Mouse (Mus musculus) hindbrain, embryonic 14.5 days (tissue): ENCODE measurements at regions not wholly inside any gene's neighbourhood (a gene's known extent, or its start where the extent isn't known, plus 50 kb on each side); places are given as distances from the start of the nearest gene placed in this dataset.

Experiments
- ATAC-seq: fragments of 200-750 bp; cut with Nextera tagmentation; 2 replicates; pipeline ENCODE4 v1.8.0; 2017; ENCODE audit warnings: moderate number of reproducible peaks, mild to moderate bottlenecking, moderate TSS enrichment, moderate library complexity; ENCODE audit not compliant: low FRiP score
- DNase-seq: peaks from one replicate; pipeline ENCODE4 v3.0.0-alpha.2; 2015; ENCODE audit warnings: low spot score
- H3K27ac ChIP-seq: fragments of 300-500 bp; sonication (generic); 2 replicates; pipeline ENCODE4 v1.5.1; 2014; ENCODE audit warnings: mild to moderate bottlenecking, moderate library complexity
- H3K27me3 ChIP-seq: fragments of 300-500 bp; sonication (generic); 2 replicates; pipeline ENCODE4 v1.6.1; 2014; ENCODE audit warnings: mild to moderate bottlenecking, low read length, mixed read lengths; ENCODE audit not compliant: control insufficient read depth, insufficient read depth
- H3K36me3 ChIP-seq: fragments of 300-500 bp; sonication (generic); replicated peaks from 2 replicates; pipeline ENCODE4 v1.6.1; 2014; ENCODE audit not compliant: control insufficient read depth, insufficient read depth
- H3K4me1 ChIP-seq: fragments of 300-500 bp; sonication (generic); replicated peaks from 2 replicates; pipeline ENCODE4 v1.6.1; 2014; ENCODE audit warnings: antibody characterized with exemption, low read length, mixed read lengths; ENCODE audit not compliant: control insufficient read depth, insufficient read depth
- H3K4me2 ChIP-seq: fragments of 300-500 bp; sonication (generic); replicated peaks from 2 replicates; pipeline ENCODE4 v1.6.1; 2014; ENCODE audit warnings: mild to moderate bottlenecking, moderate library complexity
- H3K4me3 ChIP-seq: fragments of 300-500 bp; sonication (generic); replicated peaks from 2 replicates; pipeline ENCODE4 v1.5.1; 2014; ENCODE audit warnings: mild to moderate bottlenecking, low read length
- H3K9ac ChIP-seq: fragments of 300-500 bp; sonication (generic); 2 replicates; pipeline ENCODE4 v1.6.1; 2014
- H3K9me3 ChIP-seq: fragments of 300-500 bp; sonication (generic); 2 replicates; pipeline ENCODE4 v1.6.1; 2016; ENCODE audit warnings: low read length; ENCODE audit not compliant: control insufficient read depth
- WGBS: fragments of 180-500 bp; shearing (Covaris S2); extraction: QIAGEN DNeasy Blood & Tissue Kit; methylation state at CpG from one replicate; pipeline ENCODE4 v1.1.7; 2014; 5-methylcytosine and 5-hydroxymethylcytosine counted together

- no peaks in the 10 kb centered on the region for H3K27me3 ChIP-seq
- H3K4me1 ChIP-seq = no peaks in the 10 kb centered on the region
- WGBS = 76% methylated on average over 8 of the region's 8 CpGs
- H3K9ac ChIP-seq = no peak overlapping the region
- no peak overlapping the region for H3K27ac ChIP-seq
- ATAC-seq (no peak), DNase-seq (no peak)
- H3K9me3 ChIP-seq = no peaks in the 10 kb centered on the region
- no peak overlapping the region for H3K4me3 ChIP-seq
- no peak overlapping the region for H3K4me2 ChIP-seq
- H3K36me3 ChIP-seq = no peaks in the 10 kb centered on the region
These were observed 84.3 kb downstream of the Tmem168 start for GRCm38 (mm10) chr6:13523463-13524202.

- Histone ChIP-seq H3K9me3 (no peaks in the 10 kb centered on the region), H3K4me2 (no peak overlapping the region), H3K4me1 (no peaks in the 10 kb centered on the region), H3K27me3 (no peaks in the 10 kb centered on the region), H3K27ac (no peak overlapping the region), H3K36me3 (no peaks in the 10 kb centered on the region), H3K4me3 (no peak overlapping the region), H3K9ac (no peak overlapping the region)
- 78% methylated on average over 3 of the region's 3 CpGs for WGBS
- ATAC-seq (no peak), DNase-seq (no peak)
These were observed 93.8 kb downstream of the Tmem168 start for GRCm38 (mm10) chr6:13514126-13514525.

GRCm38 (mm10) chr6:13476493-13477129, 131.3 kb downstream of the Tmem168 start:
- no peaks in the 10 kb centered on the region for H3K9me3 ChIP-seq
- DNase-seq (no peak), ATAC-seq (no peak)
- 85% methylated on average over 5 of the region's 5 CpGs for WGBS
- no peaks in the 10 kb centered on the region for H3K4me1 ChIP-seq
- no peaks in the 10 kb centered on the region for H3K27me3 ChIP-seq
- no peak overlapping the region for H3K9ac ChIP-seq
- H3K4me2 ChIP-seq = no peak overlapping the region
- no peaks in the 10 kb centered on the region for H3K36me3 ChIP-seq
- no peak overlapping the region for H3K4me3 ChIP-seq
- no peak overlapping the region for H3K27ac ChIP-seq

GRCm38 (mm10) chr6:13449160-13449787, 158.6 kb downstream of the Tmem168 start:
- ATAC-seq = 0 out of 2 replicates have a peak, but pooled peaks have one; percentile 24
- no peak for DNase-seq

GRCm38 (mm10) chr6:13413768-13414167, 189.0 kb upstream of the Vwde start:
- ATAC-seq (no peak), DNase-seq (peak; percentile 25)
- Histone ChIP-seq H3K9me3 (0 out of 2 replicates have a peak, but pooled peaks cover 2% of the 10 kb centered on the region), H3K4me2 (no peak overlapping the region), H3K27me3 (no peaks in the 10 kb centered on the region), H3K4me3 (no peak overlapping the region), H3K36me3 (no peaks in the 10 kb centered on the region), H3K4me1 (no peaks in the 10 kb centered on the region), H3K9ac (no peak overlapping the region), H3K27ac (no peak overlapping the region)

More at GRCm38 (mm10) chr6:13449160-13449787, 158.6 kb downstream of the Tmem168 start:
- Histone ChIP-seq H3K9me3 (no peaks in the 10 kb centered on the region; the same call in 1 of the 2 replicates), H3K4me2 (no peak overlapping the region), H3K27me3 (no peaks in the 10 kb centered on the region), H3K4me1 (no peaks in the 10 kb centered on the region), H3K27ac (no peak overlapping the region), H3K9ac (no peak overlapping the region), H3K36me3 (no peaks in the 10 kb centered on the region), H3K4me3 (no peak overlapping the region)
- 65% methylated on average over 3 of the region's 3 CpGs for WGBS

- no peak for ATAC-seq
- H3K4me1 ChIP-seq = no peaks in the 10 kb centered on the region
- 87% methylated on average over 3 of the region's 3 CpGs for whole genome bisulfite sequencing
- H3K36me3 ChIP-seq = no peaks in the 10 kb centered on the region
- no peak overlapping the region for H3K4me2 ChIP-seq
- H3K9me3 ChIP-seq = 0 out of 2 replicates have a peak, but pooled peaks cover 2% of the 10 kb centered on the region
- no peak for DNase-seq
- H3K9ac ChIP-seq = no peak overlapping the region
- H3K27ac ChIP-seq = no peak overlapping the region
- H3K27me3 ChIP-seq = no peaks in the 10 kb centered on the region
- H3K4me3 ChIP-seq = no peak overlapping the region
These were observed 188.3 kb upstream of the Vwde start for GRCm38 (mm10) chr6:13413092-13413491.

- Histone ChIP-seq H3K4me2 (no peak overlapping the region), H3K27ac (no peak overlapping the region), H3K4me1 (no peaks in the 10 kb centered on the region), H3K9ac (no peak overlapping the region), H3K27me3 (no peaks in the 10 kb centered on the region), H3K36me3 (no peaks in the 10 kb centered on the region), H3K9me3 (no peaks in the 10 kb centered on the region), H3K4me3 (no peak overlapping the region)
- ATAC-seq (no peak), DNase-seq (no peak)
- WGBS = 89% methylated on average over 1 of the region's 1 CpGs
These were observed 159.7 kb upstream of the Vwde start for GRCm38 (mm10) chr6:13384469-13384868.

GRCm38 (mm10) chr6:13383211-13383610, 158.4 kb upstream of the Vwde start:
- H3K27ac ChIP-seq = no peak overlapping the region
- no peak overlapping the region for H3K9ac ChIP-seq
- WGBS = 89% methylated on average over 2 of the region's 2 CpGs
- no peak overlapping the region for H3K4me3 ChIP-seq
- DNase-seq (no peak), ATAC-seq (no peak)
- no peaks in the 10 kb centered on the region for H3K4me1 ChIP-seq
- no peaks in the 10 kb centered on the region for H3K36me3 ChIP-seq
- H3K4me2 ChIP-seq = no peak overlapping the region
- no peaks in the 10 kb centered on the region for H3K9me3 ChIP-seq
- H3K27me3 ChIP-seq = no peaks in the 10 kb centered on the region

GRCm38 (mm10) chr6:13380819-13381218, 156.1 kb upstream of the Vwde start:
- no peak overlapping the region for H3K4me3 ChIP-seq
- DNase-seq (no peak), ATAC-seq (no peak)
- no peaks in the 10 kb centered on the region for H3K27me3 ChIP-seq
- H3K4me2 ChIP-seq = no peak overlapping the region
- H3K27ac ChIP-seq = no peak overlapping the region
- no peak overlapping the region for H3K9ac ChIP-seq
- 64% methylated on average over 3 of the region's 3 CpGs for WGBS
- H3K9me3 ChIP-seq = no peaks in the 10 kb centered on the region
- H3K4me1 ChIP-seq = no peaks in the 10 kb centered on the region
- no peaks in the 10 kb centered on the region for H3K36me3 ChIP-seq
